Mouse (Mus musculus): ENCODE results near the gene Zmiz1. TPM values are rescaled to one million over a fixed set of nuclear protein-coding genes. Genes with fewer than 3 reads are reported as not detected.

Zmiz1 gene
- polyA plus RNA-seq, 1 experiment from 2014 or later = 45.8 TPM

DNA sequence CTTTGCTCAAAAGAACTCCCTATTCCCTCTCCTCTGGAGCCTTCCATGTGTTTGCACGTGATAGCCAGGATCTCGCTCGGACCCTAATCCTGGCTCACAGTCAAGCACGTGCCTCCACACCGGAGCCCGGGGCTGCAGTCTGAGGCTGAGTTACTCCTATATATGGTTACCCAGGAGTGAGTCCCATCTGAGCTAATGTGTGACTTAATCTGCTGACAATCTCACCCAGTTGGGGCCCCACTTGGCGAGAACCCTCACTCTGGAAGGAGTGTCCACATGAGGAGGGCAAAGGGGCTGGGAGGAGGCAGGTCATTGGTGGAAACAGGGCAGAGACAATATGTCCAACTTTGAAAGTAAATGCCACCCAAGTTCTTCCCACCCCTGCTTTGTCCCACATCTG, 252.2 kb downstream of the Zmiz1 start:
- DNase-seq (ENCODE audit: low spot score) = peak; percentile 89
- 35% methylated on average over 7 of the region's 7 CpGs for WGBS
- H3K27ac ChIP-seq = peak overlapping the region; percentile 86
- H3K27me3 ChIP-seq (ENCODE audit: insufficient read depth, poor library complexity, severe bottlenecking) = 0 out of 2 replicates have a peak, but pooled peaks cover 6% of the 10 kb centered on the region
- peaks cover 23% of the 10 kb centered on the region for H3K36me3 ChIP-seq
- H3K4me3 ChIP-seq = no peak overlapping the region; the same call in 1 of the 2 replicates
- H3K9me3 ChIP-seq = no peaks in the 10 kb centered on the region
- H3K4me1 ChIP-seq = peaks cover 56% of the 10 kb centered on the region

- Histone ChIP-seq H3K4me1 (peaks cover 56% of the 10 kb centered on the region), H3K27ac (peak overlapping the region; percentile 86), H3K9me3 (no peaks in the 10 kb centered on the region), H3K4me3 (no peak overlapping the region), H3K36me3 (peaks cover 23% of the 10 kb centered on the region), H3K27me3 (ENCODE audit: insufficient read depth, poor library complexity, severe bottlenecking) (0 out of 2 replicates have a peak, but pooled peaks cover 6% of the 10 kb centered on the region)
- WGBS = 67% methylated on average over 8 of the region's 8 CpGs
- no peak for DNase-seq (ENCODE audit: low spot score)
Observed at GRCm38 (mm10) chr14:25711602-25712001, 252.6 kb downstream of the Zmiz1 start.

- 0 out of 2 replicates have a peak, but pooled peaks cover 6% of the 10 kb centered on the region for H3K27me3 ChIP-seq (ENCODE audit: insufficient read depth, poor library complexity, severe bottlenecking)
- no peak overlapping the region for H3K4me3 ChIP-seq
- H3K36me3 ChIP-seq = peaks cover 26% of the 10 kb centered on the region
- 22% methylated on average over 4 of the region's 4 CpGs for WGBS
- H3K9me3 ChIP-seq = no peaks in the 10 kb centered on the region
- DNase-seq (ENCODE audit: low spot score) = no peak
- H3K27ac ChIP-seq = no peak overlapping the region
- H3K4me1 ChIP-seq = peaks cover 58% of the 10 kb centered on the region
Observed at GRCm38 (mm10) chr14:25713443-25713842, 254.5 kb downstream of the Zmiz1 start.

Small RNA genes lying within 50 kb of the gene (microRNA-seq; reads per million reads assigned to microRNA genes)
- 10.6 reads per million, percentile 25 among the genes with 10 or more reads in this experiment for gene Mir3075

Other genes starting within 250 kb of the Zmiz1 start
- gene Ppif, start 235.0 kb downstream of the Zmiz1 start, polyA plus RNA-seq (2016; fragmentation: Nextera tagmentation; extraction: Ambion mirVana) = 65.7 and 104 TPM in 2 replicates

All from heart, embryonic 10.5 days (tissue).